Mouse (Mus musculus): ENCODE results near the gene Mmgt2. TPM values are rescaled to one million over a fixed set of nuclear protein-coding genes. Genes with fewer than 3 reads are reported as not detected.

Gene Mmgt2
- polyA plus RNA-seq, 1 experiment from 2014 or later = 6.9 TPM

- no peak overlapping the region for H3K4me3 ChIP-seq (ENCODE audit: low read depth, low read length)
- 56% methylated on average over 3 of the region's 3 CpGs for WGBS (ENCODE audit: insufficient replicate concordance)
- ATAC-seq (ENCODE audit: low read depth) = no peak
- no peaks in the 10 kb centered on the region for H3K27me3 ChIP-seq (ENCODE audit: control insufficient read depth, insufficient read depth, low read depth, low read length)
- H3K9me3 ChIP-seq (replicated peaks; ENCODE audit: control insufficient read depth, low read length) = no peaks in the 10 kb centered on the region
- no peaks in the 10 kb centered on the region; the same call in 1 of the 2 replicates for H3K4me1 ChIP-seq (ENCODE audit: control insufficient read depth, low read depth, low read length)
- H3K9ac ChIP-seq (ENCODE audit: low read depth, low read length) = no peak overlapping the region
- H3K4me2 ChIP-seq (ENCODE audit: low read depth, low read length) = no peak overlapping the region
- no peaks in the 10 kb centered on the region for H3K36me3 ChIP-seq (ENCODE audit: control insufficient read depth, insufficient read depth)
- H3K27ac ChIP-seq (ENCODE audit: low read length) = no peak overlapping the region
Observed at GRCm38 (mm10) chr11:62635406-62635805, 13.1 kb upstream of the Mmgt2 start.

- H3K9me3 ChIP-seq (replicated peaks; ENCODE audit: control insufficient read depth, low read length) = no peaks in the 10 kb centered on the region
- H3K4me1 ChIP-seq (ENCODE audit: control insufficient read depth, low read depth, low read length) = no peaks in the 10 kb centered on the region
- no peaks in the 10 kb centered on the region for H3K27me3 ChIP-seq (ENCODE audit: control insufficient read depth, insufficient read depth, low read depth, low read length)
- no peak for ATAC-seq (ENCODE audit: low read depth)
- no peak overlapping the region for H3K27ac ChIP-seq (ENCODE audit: low read length)
- 43% methylated on average over 11 of the region's 11 CpGs for WGBS (ENCODE audit: insufficient replicate concordance)
- H3K36me3 ChIP-seq (ENCODE audit: control insufficient read depth, insufficient read depth) = no peaks in the 10 kb centered on the region
- no peak overlapping the region for H3K4me3 ChIP-seq (ENCODE audit: low read depth, low read length)
- H3K9ac ChIP-seq (ENCODE audit: low read depth, low read length) = no peak overlapping the region
- H3K4me2 ChIP-seq (ENCODE audit: low read depth, low read length) = no peak overlapping the region
Observed at GRCm38 (mm10) chr11:62636105-62636839, 12.2 kb upstream of the Mmgt2 start.

- ATAC-seq (ENCODE audit: low read depth) = no peak
- no peaks in the 10 kb centered on the region for H3K36me3 ChIP-seq (ENCODE audit: control insufficient read depth, insufficient read depth)
- no peak overlapping the region for H3K4me3 ChIP-seq (ENCODE audit: low read depth, low read length)
- no peaks in the 10 kb centered on the region for H3K9me3 ChIP-seq (replicated peaks; ENCODE audit: control insufficient read depth, low read length)
- WGBS (ENCODE audit: insufficient replicate concordance) = 58% methylated on average over 3 of the region's 3 CpGs
- H3K4me2 ChIP-seq (ENCODE audit: low read depth, low read length) = no peak overlapping the region
- no peak overlapping the region for H3K27ac ChIP-seq (ENCODE audit: low read length)
- no peaks in the 10 kb centered on the region for H3K27me3 ChIP-seq (ENCODE audit: control insufficient read depth, insufficient read depth, low read depth, low read length)
- no peaks in the 10 kb centered on the region for H3K4me1 ChIP-seq (ENCODE audit: control insufficient read depth, low read depth, low read length)
- H3K9ac ChIP-seq (ENCODE audit: low read depth, low read length) = no peak overlapping the region
Observed at GRCm38 (mm10) chr11:62636840-62637221, 11.6 kb upstream of the Mmgt2 start.

GRCm38 (mm10) chr11:62637401-62637800 lies 11.1 kb upstream of the Mmgt2 start:
- no peak for ATAC-seq (ENCODE audit: low read depth)
- H3K36me3 ChIP-seq (ENCODE audit: control insufficient read depth, insufficient read depth) = no peaks in the 10 kb centered on the region
- no peak overlapping the region for H3K4me2 ChIP-seq (ENCODE audit: low read depth, low read length)
- no peak overlapping the region for H3K9ac ChIP-seq (ENCODE audit: low read depth, low read length)
- no peaks in the 10 kb centered on the region for H3K27me3 ChIP-seq (ENCODE audit: control insufficient read depth, insufficient read depth, low read depth, low read length)
- WGBS (ENCODE audit: insufficient replicate concordance) = 49% methylated on average over 5 of the region's 5 CpGs
- H3K4me1 ChIP-seq (ENCODE audit: control insufficient read depth, low read depth, low read length) = no peaks in the 10 kb centered on the region
- H3K27ac ChIP-seq (ENCODE audit: low read length) = no peak overlapping the region
- no peak overlapping the region for H3K4me3 ChIP-seq (ENCODE audit: low read depth, low read length)
- no peaks in the 10 kb centered on the region for H3K9me3 ChIP-seq (replicated peaks; ENCODE audit: control insufficient read depth, low read length)

GRCm38 (mm10) chr11:62637806-62638205 lies 10.7 kb upstream of the Mmgt2 start:
- no peak overlapping the region for H3K4me2 ChIP-seq (ENCODE audit: low read depth, low read length)
- H3K4me3 ChIP-seq (ENCODE audit: low read depth, low read length) = no peak overlapping the region
- H3K27ac ChIP-seq (ENCODE audit: low read length) = no peak overlapping the region
- no peaks in the 10 kb centered on the region for H3K4me1 ChIP-seq (ENCODE audit: control insufficient read depth, low read depth, low read length)
- no peaks in the 10 kb centered on the region for H3K36me3 ChIP-seq (ENCODE audit: control insufficient read depth, insufficient read depth)
- no peak for ATAC-seq (ENCODE audit: low read depth)
- WGBS (ENCODE audit: insufficient replicate concordance) = 65% methylated on average over 6 of the region's 6 CpGs
- H3K27me3 ChIP-seq (ENCODE audit: control insufficient read depth, insufficient read depth, low read depth, low read length) = no peaks in the 10 kb centered on the region
- H3K9me3 ChIP-seq (replicated peaks; ENCODE audit: control insufficient read depth, low read length) = no peaks in the 10 kb centered on the region
- no peak overlapping the region for H3K9ac ChIP-seq (ENCODE audit: low read depth, low read length)

GRCm38 (mm10) chr11:62638402-62638801 lies 10.1 kb upstream of the Mmgt2 start:
- H3K36me3 ChIP-seq (ENCODE audit: control insufficient read depth, insufficient read depth) = no peaks in the 10 kb centered on the region
- no peak overlapping the region for H3K4me2 ChIP-seq (ENCODE audit: low read depth, low read length)
- H3K9ac ChIP-seq (ENCODE audit: low read depth, low read length) = no peak overlapping the region
- H3K27ac ChIP-seq (ENCODE audit: low read length) = no peak overlapping the region
- H3K4me1 ChIP-seq (ENCODE audit: control insufficient read depth, low read depth, low read length) = peaks cover 2% of the 10 kb centered on the region; the same call in 1 of the 2 replicates
- H3K27me3 ChIP-seq (ENCODE audit: control insufficient read depth, insufficient read depth, low read depth, low read length) = no peaks in the 10 kb centered on the region
- no peaks in the 10 kb centered on the region for H3K9me3 ChIP-seq (replicated peaks; ENCODE audit: control insufficient read depth, low read length)
- ATAC-seq (ENCODE audit: low read depth) = no peak
- WGBS (ENCODE audit: insufficient replicate concordance) = 76% methylated on average over 4 of the region's 4 CpGs
- H3K4me3 ChIP-seq (ENCODE audit: low read depth, low read length) = no peak overlapping the region

GRCm38 (mm10) chr11:62640378-62640777 lies 8.1 kb upstream of the Mmgt2 start:
- Histone ChIP-seq H3K9me3 (replicated peaks; ENCODE audit: control insufficient read depth, low read length) (no peaks in the 10 kb centered on the region), H3K4me3 (ENCODE audit: low read depth, low read length) (no peak overlapping the region), H3K27me3 (ENCODE audit: control insufficient read depth, insufficient read depth, low read depth, low read length) (no peaks in the 10 kb centered on the region), H3K27ac (ENCODE audit: low read length) (no peak overlapping the region), H3K36me3 (ENCODE audit: control insufficient read depth, insufficient read depth) (no peaks in the 10 kb centered on the region), H3K4me2 (ENCODE audit: low read depth, low read length) (no peak overlapping the region), H3K4me1 (ENCODE audit: control insufficient read depth, low read depth, low read length) (peaks cover 7% of the 10 kb centered on the region; the same call in 1 of the 2 replicates), H3K9ac (ENCODE audit: low read depth, low read length) (no peak overlapping the region)
- WGBS (ENCODE audit: insufficient replicate concordance) = 70% methylated on average over 3 of the region's 3 CpGs
- no peak for ATAC-seq (ENCODE audit: low read depth)

- no peak overlapping the region for H3K4me2 ChIP-seq (ENCODE audit: low read depth, low read length)
- no peak overlapping the region for H3K4me3 ChIP-seq (ENCODE audit: low read depth, low read length)
- no peak for ATAC-seq (ENCODE audit: low read depth)
- H3K27ac ChIP-seq (ENCODE audit: low read length) = no peak overlapping the region
- no peaks in the 10 kb centered on the region for H3K36me3 ChIP-seq (ENCODE audit: control insufficient read depth, insufficient read depth)
- 57% methylated on average over 11 of the region's 11 CpGs for WGBS (ENCODE audit: insufficient replicate concordance)
- peaks cover 22% of the 10 kb centered on the region for H3K4me1 ChIP-seq (ENCODE audit: control insufficient read depth, low read depth, low read length)
- H3K9me3 ChIP-seq (replicated peaks; ENCODE audit: control insufficient read depth, low read length) = no peaks in the 10 kb centered on the region
- no peaks in the 10 kb centered on the region; the same call in 1 of the 2 replicates for H3K27me3 ChIP-seq (ENCODE audit: control insufficient read depth, insufficient read depth, low read depth, low read length)
- H3K9ac ChIP-seq (ENCODE audit: low read depth, low read length) = no peak overlapping the region
Observed at GRCm38 (mm10) chr11:62642023-62642844, 6.2 kb upstream of the Mmgt2 start.

GRCm38 (mm10) chr11:62643011-62643631 lies 5.3 kb upstream of the Mmgt2 start:
- WGBS (ENCODE audit: insufficient replicate concordance) = 45% methylated on average over 8 of the region's 8 CpGs
- no peak overlapping the region for H3K4me2 ChIP-seq (ENCODE audit: low read depth, low read length)
- H3K36me3 ChIP-seq (ENCODE audit: control insufficient read depth, insufficient read depth) = no peaks in the 10 kb centered on the region
- no peaks in the 10 kb centered on the region for H3K9me3 ChIP-seq (replicated peaks; ENCODE audit: control insufficient read depth, low read length)
- no peak overlapping the region for H3K9ac ChIP-seq (ENCODE audit: low read depth, low read length)
- no peak overlapping the region for H3K27ac ChIP-seq (ENCODE audit: low read length)
- H3K4me1 ChIP-seq (ENCODE audit: control insufficient read depth, low read depth, low read length) = peaks cover 31% of the 10 kb centered on the region
- H3K27me3 ChIP-seq (ENCODE audit: control insufficient read depth, insufficient read depth, low read depth, low read length) = peaks cover 9% of the 10 kb centered on the region
- ATAC-seq (ENCODE audit: low read depth) = no peak
- H3K4me3 ChIP-seq (ENCODE audit: low read depth, low read length) = no peak overlapping the region
